Mouse (Mus musculus) CH12.LX (cell line): ENCODE measurements around the gene Klk1b27. TPM values are rescaled to one million over a fixed set of nuclear protein-coding genes. Genes with fewer than 3 reads are reported as not detected.

Source experiments
- DNase-seq: peaks from one replicate; pipeline ENCODE4 v3.0.0-alpha.2; 2013; ENCODE audit errors: extremely low read depth
- H3K27ac ChIP-seq: 2 replicates; pipeline ENCODE4 v1.5.1; 2012; ENCODE audit warnings: low read depth, mild to moderate bottlenecking, control low read depth, moderate library complexity; ENCODE audit not compliant: insufficient read depth
- H3K27me3 ChIP-seq: replicated peaks from 2 replicates; pipeline ENCODE3; 2012; ENCODE audit warnings: inconsistent platforms
- H3K36me3 ChIP-seq, 2 experiments: replicated peaks in 1 of 2; 2 replicates each; pipeline versions ENCODE3 to v1.6.1; 2012; ENCODE audit warnings: inconsistent platforms in 1 of 2, low read length in 1 of 2, mild to moderate bottlenecking in 1 of 2, mixed read lengths in 1 of 2, moderate library complexity in 1 of 2; ENCODE audit not compliant: control insufficient read depth in 1 of 2, insufficient read depth in 1 of 2
- H3K4me1 ChIP-seq, 2 experiments: 2 replicates each; pipeline ENCODE4 v1.6.1; 2012; ENCODE audit warnings: inconsistent platforms in 1 of 2, moderate library complexity in 1 of 2; ENCODE audit not compliant: insufficient read depth in 2 of 2, control insufficient read depth in 1 of 2
- H3K4me2 ChIP-seq: 2 replicates; pipeline ENCODE4 v1.6.1; 2012; ENCODE audit warnings: low read depth, mild to moderate bottlenecking, control low read depth; ENCODE audit not compliant: poor library complexity, insufficient read depth, severe bottlenecking
- H3K4me3 ChIP-seq, 3 experiments: fragments of 150-350 bp in 1 of 3; sonication (generic) in 1 of 3; replicated peaks in 1 of 3; 2 replicates each; pipeline versions ENCODE3 to v1.5.1; 2011 to 2012; ENCODE audit warnings: low read depth in 2 of 3, low read length in 2 of 3, mild to moderate bottlenecking in 2 of 3, moderate library complexity in 2 of 3, control low read depth in 1 of 3, improper control_type of control experiment in 1 of 3, inconsistent platforms in 1 of 3, mixed read lengths in 1 of 3; ENCODE audit not compliant: poor library complexity in 1 of 3
- H3K79me2 ChIP-seq: replicated peaks from 2 replicates; pipeline ENCODE4 v1.6.1; 2012; ENCODE audit warnings: mild to moderate bottlenecking, moderate library complexity; ENCODE audit not compliant: control insufficient read depth, poor library complexity, insufficient read depth, severe bottlenecking; ENCODE audit errors: extremely low read depth
- H3K9ac ChIP-seq: 2 replicates; pipeline ENCODE4 v1.6.1; 2012; ENCODE audit warnings: low read depth, mild to moderate bottlenecking, control low read depth, moderate library complexity; ENCODE audit not compliant: insufficient read depth
- H3K9me3 ChIP-seq: replicated peaks from 2 replicates; pipeline ENCODE3; 2012; ENCODE audit warnings: low read length, inconsistent platforms, mixed read lengths
- BHLHE40 ChIP-seq: IDR thresholded peaks from 2 replicates; pipeline ENCODE4 v1.6.1; 2011; ENCODE audit warnings: mild to moderate bottlenecking, low read depth, low read length, improper control_type of control experiment
- CTCF ChIP-seq, 2 experiments: IDR thresholded peaks in 1 of 2; conservative IDR thresholded peaks in 1 of 2; 2 replicates each; pipeline ENCODE4 v1.5.1; 2011 to 2012; ENCODE audit warnings: low read depth in 2 of 2, low read length in 2 of 2, improper control_type of control experiment in 1 of 2, inconsistent platforms in 1 of 2, mild to moderate bottlenecking in 1 of 2, moderate library complexity in 1 of 2
- GABPA ChIP-seq: IDR thresholded peaks from 2 replicates; pipeline ENCODE4 v1.6.1; 2012; ENCODE audit warnings: low read depth, low read length, improper control_type of control experiment, inconsistent platforms; ENCODE audit not compliant: insufficient replicate concordance
- HCFC1 ChIP-seq: IDR thresholded peaks from 2 replicates; pipeline ENCODE4 v1.6.1; 2012; ENCODE audit warnings: low read depth, mild to moderate bottlenecking, inconsistent platforms, low read length, improper control_type of control experiment
- JUN ChIP-seq: IDR thresholded peaks from 2 replicates; pipeline ENCODE4 v1.6.1; 2011; ENCODE audit warnings: low read depth, mild to moderate bottlenecking, low read length, improper control_type of control experiment, moderate library complexity; ENCODE audit not compliant: insufficient read depth
- MAZ ChIP-seq: IDR thresholded peaks from 2 replicates; pipeline ENCODE4 v1.6.1; 2012; ENCODE audit warnings: low read depth, mild to moderate bottlenecking, inconsistent platforms, low read length, improper control_type of control experiment, moderate library complexity
- MEF2A ChIP-seq: IDR thresholded peaks from 2 replicates; pipeline ENCODE4 v1.6.1; 2014; ENCODE audit warnings: low read depth, mild to moderate bottlenecking, inconsistent platforms, low read length, improper control_type of control experiment, borderline replicate concordance
- MYC ChIP-seq: IDR thresholded peaks from 2 replicates; pipeline ENCODE4 v1.6.1; 2011; ENCODE audit warnings: low read depth, mild to moderate bottlenecking, improper control_type of control experiment, low read length
- NRF1 ChIP-seq: IDR thresholded peaks from 2 replicates; pipeline ENCODE4 v1.6.1; 2014; ENCODE audit warnings: low read depth, mild to moderate bottlenecking, inconsistent platforms, low read length, improper control_type of control experiment, moderate library complexity
- RAD21 ChIP-seq: IDR thresholded peaks from 2 replicates; pipeline ENCODE4 v1.6.1; 2011; ENCODE audit warnings: low read depth, mild to moderate bottlenecking, low read length, improper control_type of control experiment, moderate library complexity
- SIN3A ChIP-seq: IDR thresholded peaks from 2 replicates; pipeline ENCODE4 v1.6.1; 2012; ENCODE audit warnings: low read length, improper control_type of control experiment, inconsistent platforms
- SMC3 ChIP-seq: IDR thresholded peaks from 2 replicates; pipeline ENCODE4 v1.6.1; 2011; ENCODE audit warnings: low read depth, low read length, improper control_type of control experiment
- TBP ChIP-seq: conservative IDR thresholded peaks from 2 replicates; pipeline ENCODE4 v1.6.1; 2011; ENCODE audit warnings: low read depth, low read length, improper control_type of control experiment
- USF2 ChIP-seq: conservative IDR thresholded peaks from 2 replicates; pipeline ENCODE4 v1.6.1; 2011; ENCODE audit warnings: low read depth, low read length, improper control_type of control experiment
- ZC3H11A ChIP-seq: IDR thresholded peaks from 2 replicates; pipeline ENCODE4 v1.6.1; 2012; ENCODE audit warnings: low read depth, mild to moderate bottlenecking, inconsistent platforms, low read length, improper control_type of control experiment
- dilution Hi-C: fragments of 300-500 bp; cut with MboI; formaldehyde crosslinking; loops from 2 replicates; pipeline ENCODE4 v1.14.3; 2020; ENCODE audit warnings: low sequenced_read_pairs; ENCODE audit not compliant: extremely low pct_unique_long_range_greater_than_20kb, extremely low pct_ligation_motif_present
- in situ Hi-C: fragments of 300-500 bp; cut with MboI; formaldehyde crosslinking; loops from 3 replicates; pipeline ENCODE4 v1.14.3; 2019; ENCODE audit warnings: low sequenced_read_pairs, low pct_ligation_motif_present, low pct_unique_long_range_greater_than_20kb, mixed read lengths
- polyA plus RNA-seq: library from polyadenylated mRNA; unstranded; fragments of >175 nt; gene quantifications from 2 replicates; pipeline ENCODE4 v1.2.1, GENCODE M21; 2012; ENCODE audit warnings: low read depth; ENCODE audit not compliant: insufficient read length
- total RNA-seq, 2 experiments: library from RNA; depleted of rRNA; stranded (reverse); fragments of 300-350 nt in 1 of 2; fragments of >200 nt in 1 of 2; gene quantifications; 2 replicates each; pipeline ENCODE4 v1.2.3; 2012 to 2014

Klk1b27 gene
- total and polyA plus RNA-seq, 3 experiments, result 0.75 TPM; not detected in 2

GRCm38 (mm10) chr7:44015071-44015470 is 37.0 kb upstream of the Klk1b27 start:
- in situ Hi-C loops (no loop called here), dilution Hi-C loops (no loop called here)
- Histone ChIP-seq H3K4me2 (no peak overlapping the region), H3K27me3 (peaks cover 6% of the 10 kb centered on the region), H3K4me3 (no peak overlapping the region), H3K9me3 (no peaks in the 10 kb centered on the region), H3K79me2 (no peaks in the 10 kb centered on the region), H3K9ac (no peak overlapping the region), H3K27ac (no peak overlapping the region), H3K4me1 (peaks cover 0 to 10% of the 10 kb centered on the region in 2 experiments; a peak in 2 of 4 replicates), H3K36me3 (no peaks in the 10 kb centered on the region)
- TF ChIP-seq SMC3 (no peak), JUN (no peak), ZC3H11A (no peak), CTCF (conservative IDR thresholded peaks at IDR 0.05 in 1 of 2, IDR thresholded peaks at IDR 0.05 in 1 of 2; ENCODE audit: low read depth in 2 of 2, low read length in 2 of 2) (no peak), MAZ (no peak), SIN3A (no peak), GABPA (no peak)
- DNase-seq, result no peak

GRCm38 (mm10) chr7:44072117-44072516 is 20.0 kb downstream of the Klk1b27 start:
- in situ Hi-C loops, result no loop called here
- H3K4me2 ChIP-seq, result no peak overlapping the region
- no peak overlapping the region for H3K4me3 ChIP-seq
- H3K79me2 ChIP-seq, result no peaks in the 10 kb centered on the region
- DNase-seq, result no peak
- peaks cover 37% of the 10 kb centered on the region for H3K27me3 ChIP-seq
- dilution Hi-C loops, result no loop called here
- no peak overlapping the region for H3K9ac ChIP-seq
- TF ChIP-seq RAD21 (no peak), BHLHE40 (no peak), JUN (no peak), ZC3H11A (no peak), USF2 (no peak), MYC (no peak), NRF1 (no peak), MEF2A (no peak), TBP (no peak)
- no peaks in the 10 kb centered on the region for H3K9me3 ChIP-seq
- H3K36me3 ChIP-seq, result no peaks in the 10 kb centered on the region
- no peaks in the 10 kb centered on the region for H3K4me1 ChIP-seq
- no peak overlapping the region for H3K27ac ChIP-seq

- in situ Hi-C loops, result no loop called here
- H3K27ac ChIP-seq, result no peak overlapping the region
- no peak overlapping the region for H3K9ac ChIP-seq
- no peak for TF ChIP-seq USF2
- no peak for TF ChIP-seq HCFC1
- TF ChIP-seq MYC, result no peak
- TF ChIP-seq SMC3, result no peak
- TF ChIP-seq MAZ, result no peak
- no peak for DNase-seq
- no peak overlapping the region for H3K4me2 ChIP-seq
- H3K36me3 ChIP-seq, result no peaks in the 10 kb centered on the region
- no peaks in the 10 kb centered on the region for H3K9me3 ChIP-seq
- no peak overlapping the region for H3K4me3 ChIP-seq
- H3K4me1 ChIP-seq, result no peaks in the 10 kb centered on the region
- H3K27me3 ChIP-seq, result peaks cover 38% of the 10 kb centered on the region
- no peaks in the 10 kb centered on the region for H3K79me2 ChIP-seq
- dilution Hi-C loops, result no loop called here
Observed at GRCm38 (mm10) chr7:44077703-44078102, 25.6 kb downstream of the Klk1b27 start.
